In the genomic region with DNA sequence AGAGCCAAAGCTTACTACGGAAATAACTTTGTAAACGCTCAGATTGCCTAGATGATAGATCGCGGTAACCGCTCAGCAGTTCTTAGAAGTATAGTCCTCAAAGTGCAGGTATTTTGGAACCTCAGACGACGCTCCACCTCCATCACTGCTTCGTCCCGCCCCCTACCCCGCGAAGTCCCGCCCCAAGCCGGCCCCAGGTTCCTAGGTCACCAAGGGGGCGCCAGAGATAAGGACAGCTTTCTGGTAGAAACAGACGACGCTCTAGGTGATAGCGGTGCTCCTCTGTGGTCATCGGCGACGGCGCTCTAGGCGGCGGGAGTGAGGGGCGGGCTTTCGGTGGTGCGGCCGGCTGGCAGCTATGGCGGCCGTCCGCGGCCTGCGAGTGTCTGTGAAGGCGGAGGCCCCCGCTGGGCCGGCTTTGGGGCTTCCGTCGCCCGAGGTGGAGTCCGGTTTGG, we compare ENCODE assay signal across 8 mouse cellular contexts. TPM values are rescaled to one million over a fixed set of nuclear protein-coding genes. Genes with fewer than 3 reads are reported as not detected.
DNase-seq lines count a peak whose midpoint lies in the region; ATAC-seq lines count a peak whose summit lies in the region.

A gene (plus strand): TSS at position 242 of the 455 bp plus-strand sequence.

- peak; percentile 98 for DNase-seq in T-cell, adult 2 months (ENCODE audit: low spot score)
- peak; percentile 95 to 96 for DNase-seq in cerebellum, postnatal 36 days
- DNase-seq in frontal cortex, postnatal 36 days (ENCODE audit: low spot score in 2 of 2), result peak; percentile 96 to 97
- DNase-seq in left cerebral cortex, adult 18-20 months (ENCODE audit: low spot score in 2 of 2), result peak; percentile 95 to 98
- peak; percentile 96 for DNase-seq in right cerebral cortex, adult 18-20 months
- peak; percentile 78 for DNase-seq in urinary bladder, postnatal 10 days (ENCODE audit: low spot score)

- H3K79me2 ChIP-seq in macrophage (ENCODE audit: inconsistent target), result peaks cover 32% of the 10 kb centered on the region

- H3K4me3 ChIP-seq in hindbrain, embryonic 15.5 days, result peak within 1 kb of the TSS; percentile 57
- H3K4me3 ChIP-seq in macrophage (ENCODE audit: inconsistent target), result peak within 1 kb of the TSS; percentile 89

- peak within 1 kb of the TSS; percentile 65 for H3K4me2 ChIP-seq in hindbrain, embryonic 15.5 days

- no peaks in the 10 kb centered on the region for H3K27me3 ChIP-seq in hindbrain, embryonic 15.5 days

- H3K27ac ChIP-seq in hindbrain, embryonic 15.5 days (replicated peaks), result peak within 1 kb of the TSS; percentile 82
- H3K27ac ChIP-seq in macrophage, result peak within 1 kb of the TSS; percentile 29

- H3K9ac ChIP-seq in hindbrain, embryonic 15.5 days, result peak within 1 kb of the TSS; percentile 78

- H3K36me3 ChIP-seq in hindbrain, embryonic 15.5 days, result peaks cover 10% of the 10 kb centered on the region
- H3K36me3 ChIP-seq in macrophage (ENCODE audit: inconsistent target), result peaks cover 6% of the 10 kb centered on the region; the same call in 1 of the 2 replicates

- peaks cover 16% of the 10 kb centered on the region for H3K4me1 ChIP-seq in hindbrain, embryonic 15.5 days (replicated peaks)

- peak; percentile 95 for ATAC-seq in hindbrain, embryonic 15.5 days (ENCODE audit: low FRiP score, low read depth)

- under 1% methylated on average over 39 of the region's 39 CpGs for WGBS in hindbrain, embryonic 15.5 days
- WGBS in macrophage (ENCODE audit: missing documents), result 1% methylated on average over 39 of the region's 39 CpGs

- no peaks in the 10 kb centered on the region for H3K9me3 ChIP-seq in hindbrain, embryonic 15.5 days

RNA-seq across cellular contexts. Expression of the gene that starts here (rescaled TPM):
- 10.4 and 10.6 TPM in 2 replicates for polyA plus RNA-seq in hindbrain, embryonic 15.5 days (2015; fragmentation: Nextera tagmentation; extraction: Ambion mirVana)
- 1 to 10 TPM; 9.1 to 9.8 TPM for total RNA-seq in left cerebral cortex, adult 18-20 months (2021)
- total RNA-seq in macrophage (2018; cell fraction: chromatin; rRNA removed), result 10 to 100 TPM; 10.3 to 51.2 (median 36.0) TPM
- total RNA-seq in macrophage (2018; cell fraction: cytosol; rRNA removed), result 1 to 10 TPM; 3.6 to 7.6 (median 5.6) TPM
- 10 to 100 TPM in 22 of 26 experiments, 1 to 10 TPM in 4; 7.2 to 37.0 (median 15.5) TPM for total RNA-seq in macrophage (2018; cell fraction: nucleus; rRNA removed)
- 4.9 to 6.5 TPM (median 4.9 TPM) in 3 replicates for polyA plus RNA-seq in macrophage (2018)

Comparison
In these comparisons a context has a peak if more than half of its experiments do, and no peak if none do; other contexts are left out.
1. Peak in every context shown above with its lines: DNase-seq, ATAC-seq, H3K4me3 ChIP-seq and H3K27ac ChIP-seq.